Mouse (Mus musculus): Measurements from ENCODE around the gene Sin3b. TPM values are rescaled to one million over a fixed set of nuclear protein-coding genes. Genes with fewer than 3 reads are reported as not detected.
"Not testable (repeated sequence)": the region's sequence is repeated elsewhere in the genome, so short reads cannot be mapped to it uniquely, and the experiment has no call there.

Sin3b gene
- polyA plus RNA-seq (2014; fragmentation: Nextera tagmentation; extraction: Ambion mirVana): 165 and 182 TPM in 2 replicates

GRCm38 (mm10) chr8:72722769-72723650 is at the start of gene Sin3b:
TSS of gene Sin3b (plus strand) at chr8:72723285.
- Histone ChIP-seq H3K9ac (ENCODE audit: low read depth, low read length) (peak within 1 kb of the TSS; percentile 93), H3K36me3 (ENCODE audit: control insufficient read depth, insufficient read depth, low read length) (peaks cover 32% of the 10 kb centered on the region), H3K4me2 (replicated peaks; ENCODE audit: low read depth, low read length) (peak within 1 kb of the TSS; percentile 91), H3K27me3 (ENCODE audit: control insufficient read depth, insufficient read depth, low read length) (no peaks in the 10 kb centered on the region), H3K4me3 (ENCODE audit: low read length) (peak within 1 kb of the TSS; percentile 96), H3K27ac (ENCODE audit: low read depth, low read length) (peak within 1 kb of the TSS; percentile 37; the same call in 1 of the 2 replicates), H3K4me1 (ENCODE audit: control insufficient read depth, insufficient read depth, low read length) (peaks cover 6% of the 10 kb centered on the region; the same call in 1 of the 2 replicates), H3K9me3 (ENCODE audit: control insufficient read depth, low read length) (no peaks in the 10 kb centered on the region; the same call in 1 of the 2 replicates)
- 13% methylated on average over 55 of the region's 56 CpGs for WGBS
- ATAC-seq (ENCODE audit: low FRiP score, low TSS enrichment): peak; percentile 99

GRCm38 (mm10) chr8:72674184-72674583 is 48.9 kb upstream of the Sin3b start:
- 87% methylated on average over 2 of the region's 2 CpGs for WGBS

GRCm38 (mm10) chr8:72676436-72676835 is 46.6 kb upstream of the Sin3b start:
- WGBS: 58% methylated on average over 4 of the region's 4 CpGs
- Histone ChIP-seq H3K9ac (ENCODE audit: low read depth, low read length) (no peak overlapping the region), H3K4me2 (replicated peaks; ENCODE audit: low read depth, low read length) (no peak overlapping the region), H3K27ac (ENCODE audit: low read depth, low read length) (no peak overlapping the region), H3K4me3 (ENCODE audit: low read length) (no peak overlapping the region), H3K27me3 (ENCODE audit: control insufficient read depth, insufficient read depth, low read length) (no peaks in the 10 kb centered on the region), H3K4me1 (ENCODE audit: control insufficient read depth, insufficient read depth, low read length) (no peaks in the 10 kb centered on the region), H3K9me3 (ENCODE audit: control insufficient read depth, low read length) (no peaks in the 10 kb centered on the region), H3K36me3 (ENCODE audit: control insufficient read depth, insufficient read depth, low read length) (no peaks in the 10 kb centered on the region)
- no peak for ATAC-seq (ENCODE audit: low FRiP score, low TSS enrichment)

More at GRCm38 (mm10) chr8:72674184-72674583, 48.9 kb upstream of the Sin3b start:
- no peak for ATAC-seq (ENCODE audit: low FRiP score, low TSS enrichment)
- no peaks in the 10 kb centered on the region for H3K9me3 ChIP-seq (ENCODE audit: control insufficient read depth, low read length)
- no peak overlapping the region for H3K4me2 ChIP-seq (replicated peaks; ENCODE audit: low read depth, low read length)
- no peak overlapping the region for H3K27ac ChIP-seq (ENCODE audit: low read depth, low read length)
- H3K36me3 ChIP-seq (ENCODE audit: control insufficient read depth, insufficient read depth, low read length): no peaks in the 10 kb centered on the region
- no peaks in the 10 kb centered on the region for H3K27me3 ChIP-seq (ENCODE audit: control insufficient read depth, insufficient read depth, low read length)
- H3K4me3 ChIP-seq (ENCODE audit: low read length): no peak overlapping the region
- H3K9ac ChIP-seq (ENCODE audit: low read depth, low read length): no peak overlapping the region
- H3K4me1 ChIP-seq (ENCODE audit: control insufficient read depth, insufficient read depth, low read length): no peaks in the 10 kb centered on the region

GRCm38 (mm10) chr8:72676844-72677243 is 46.2 kb upstream of the Sin3b start:
- not testable (repeated sequence) for H3K36me3 ChIP-seq (ENCODE audit: control insufficient read depth, insufficient read depth, low read length); H3K4me3 ChIP-seq (ENCODE audit: low read length); H3K9me3 ChIP-seq (ENCODE audit: control insufficient read depth, low read length); H3K4me1 ChIP-seq (ENCODE audit: control insufficient read depth, insufficient read depth, low read length); ATAC-seq (ENCODE audit: low FRiP score, low TSS enrichment); H3K9ac ChIP-seq (ENCODE audit: low read depth, low read length); H3K27ac ChIP-seq (ENCODE audit: low read depth, low read length); H3K27me3 ChIP-seq (ENCODE audit: control insufficient read depth, insufficient read depth, low read length); H3K4me2 ChIP-seq (replicated peaks; ENCODE audit: low read depth, low read length)
- WGBS: 58% methylated on average over 2 of the region's 2 CpGs

- no peak overlapping the region for H3K9ac ChIP-seq (ENCODE audit: low read depth, low read length)
- H3K27me3 ChIP-seq (ENCODE audit: control insufficient read depth, insufficient read depth, low read length): no peaks in the 10 kb centered on the region
- 59% methylated on average over 5 of the region's 5 CpGs for WGBS
- H3K9me3 ChIP-seq (ENCODE audit: control insufficient read depth, low read length): no peaks in the 10 kb centered on the region
- H3K36me3 ChIP-seq (ENCODE audit: control insufficient read depth, insufficient read depth, low read length): no peaks in the 10 kb centered on the region
- no peak overlapping the region for H3K4me3 ChIP-seq (ENCODE audit: low read length)
- no peaks in the 10 kb centered on the region for H3K4me1 ChIP-seq (ENCODE audit: control insufficient read depth, insufficient read depth, low read length)
- no peak for ATAC-seq (ENCODE audit: low FRiP score, low TSS enrichment)
- no peak overlapping the region for H3K27ac ChIP-seq (ENCODE audit: low read depth, low read length)
- H3K4me2 ChIP-seq (replicated peaks; ENCODE audit: low read depth, low read length): no peak overlapping the region
Observed at GRCm38 (mm10) chr8:72677331-72677730, 45.8 kb upstream of the Sin3b start.

- Histone ChIP-seq H3K36me3 (ENCODE audit: control insufficient read depth, insufficient read depth, low read length) (no peaks in the 10 kb centered on the region), H3K27me3 (ENCODE audit: control insufficient read depth, insufficient read depth, low read length) (no peaks in the 10 kb centered on the region), H3K4me3 (ENCODE audit: low read length) (no peak overlapping the region), H3K4me1 (ENCODE audit: control insufficient read depth, insufficient read depth, low read length) (no peaks in the 10 kb centered on the region), H3K4me2 (replicated peaks; ENCODE audit: low read depth, low read length) (no peak overlapping the region), H3K9me3 (ENCODE audit: control insufficient read depth, low read length) (no peaks in the 10 kb centered on the region), H3K9ac (ENCODE audit: low read depth, low read length) (no peak overlapping the region), H3K27ac (ENCODE audit: low read depth, low read length) (no peak overlapping the region)
- WGBS: 19% methylated on average over 3 of the region's 3 CpGs
- 0 out of 2 replicates have a peak, but pooled peaks have one; percentile 49 for ATAC-seq (ENCODE audit: low FRiP score, low TSS enrichment)
Observed at GRCm38 (mm10) chr8:72680133-72680532, 43.0 kb upstream of the Sin3b start.

- Histone ChIP-seq H3K4me2 (replicated peaks; ENCODE audit: low read depth, low read length) (no peak overlapping the region), H3K36me3 (ENCODE audit: control insufficient read depth, insufficient read depth, low read length) (no peaks in the 10 kb centered on the region), H3K27me3 (ENCODE audit: control insufficient read depth, insufficient read depth, low read length) (no peaks in the 10 kb centered on the region), H3K4me1 (ENCODE audit: control insufficient read depth, insufficient read depth, low read length) (no peaks in the 10 kb centered on the region), H3K9me3 (ENCODE audit: control insufficient read depth, low read length) (no peaks in the 10 kb centered on the region), H3K9ac (ENCODE audit: low read depth, low read length) (no peak overlapping the region), H3K4me3 (ENCODE audit: low read length) (no peak overlapping the region), H3K27ac (ENCODE audit: low read depth, low read length) (no peak overlapping the region)
- ATAC-seq (ENCODE audit: low FRiP score, low TSS enrichment): no peak
- WGBS: 79% methylated on average over 4 of the region's 4 CpGs
Observed at GRCm38 (mm10) chr8:72682051-72682687, 40.9 kb upstream of the Sin3b start.

GRCm38 (mm10) chr8:72683010-72683521 is 40.0 kb upstream of the Sin3b start:
- 36% methylated on average over 2 of the region's 2 CpGs for WGBS
- no peak for ATAC-seq (ENCODE audit: low FRiP score, low TSS enrichment)
- Histone ChIP-seq H3K27ac (ENCODE audit: low read depth, low read length) (no peak overlapping the region), H3K27me3 (ENCODE audit: control insufficient read depth, insufficient read depth, low read length) (no peaks in the 10 kb centered on the region), H3K9ac (ENCODE audit: low read depth, low read length) (no peak overlapping the region), H3K4me3 (ENCODE audit: low read length) (no peak overlapping the region), H3K4me1 (ENCODE audit: control insufficient read depth, insufficient read depth, low read length) (no peaks in the 10 kb centered on the region), H3K9me3 (ENCODE audit: control insufficient read depth, low read length) (no peaks in the 10 kb centered on the region), H3K36me3 (ENCODE audit: control insufficient read depth, insufficient read depth, low read length) (no peaks in the 10 kb centered on the region), H3K4me2 (replicated peaks; ENCODE audit: low read depth, low read length) (no peak overlapping the region)

Measured in kidney, embryonic 14.5 days (tissue).